Mouse (Mus musculus) heart, adult 11 months (tissue): Measurements from ENCODE around the gene Kctd13.

Source experiments
- DNase-seq: peaks from one replicate; pipeline ENCODE4 v3.0.0; 2022

Gene Kctd13

GRCm38 (mm10) chr7:126946530-126946929 lies 17.9 kb downstream of the Kctd13 start:
- peak; percentile 92 for DNase-seq

- no peak for DNase-seq
Observed at GRCm38 (mm10) chr7:126948626-126949025, 19.9 kb downstream of the Kctd13 start.

- DNase-seq = no peak
Observed at GRCm38 (mm10) chr7:126949403-126949792, 20.7 kb downstream of the Kctd13 start, which contains the start of gene Asphd1. TSS of gene Asphd1 (minus strand) at chr7:126949582.

GRCm38 (mm10) chr7:126949793-126950646 lies 21.3 kb downstream of the Kctd13 start, which contains the start of gene Sez6l2:
TSS of gene Sez6l2 (plus strand) at chr7:126950563.
- DNase-seq = peak; percentile 98

- no peak for DNase-seq
Observed at GRCm38 (mm10) chr7:126950647-126951615, 22.3 kb downstream of the Kctd13 start.

GRCm38 (mm10) chr7:126951741-126952140 lies 23.1 kb downstream of the Kctd13 start:
- no peak for DNase-seq

- no peak for DNase-seq
Observed at GRCm38 (mm10) chr7:126952646-126953045, 24.0 kb downstream of the Kctd13 start.

- no peak for DNase-seq
Observed at GRCm38 (mm10) chr7:126955125-126955524, 26.4 kb downstream of the Kctd13 start.

- no peak for DNase-seq
Observed at GRCm38 (mm10) chr7:126959780-126960179, 31.1 kb downstream of the Kctd13 start.

- DNase-seq = no peak
Observed at GRCm38 (mm10) chr7:126961095-126961494, 32.4 kb downstream of the Kctd13 start.

GRCm38 (mm10) chr7:126961965-126962364 lies 33.3 kb downstream of the Kctd13 start:
- DNase-seq = no peak

GRCm38 (mm10) chr7:126963548-126964286 lies 35.0 kb downstream of the Kctd13 start:
- DNase-seq = no peak

- no peak for DNase-seq
Observed at GRCm38 (mm10) chr7:126965568-126965967, 36.9 kb downstream of the Kctd13 start.

- DNase-seq = no peak
Observed at GRCm38 (mm10) chr7:126967361-126967760, 38.7 kb downstream of the Kctd13 start.

GRCm38 (mm10) chr7:126975493-126975892 lies 46.8 kb downstream of the Kctd13 start:
- peak; percentile 97 for DNase-seq

GRCm38 (mm10) chr7:126975893-126975949 lies 47.0 kb downstream of the Kctd13 start, which contains the start of gene Cdipt:
TSS of gene Cdipt (plus strand) at chr7:126975914.
- DNase-seq = no peak

- DNase-seq = peak; percentile 99
Observed at GRCm38 (mm10) chr7:126975950-126976866, 47.5 kb downstream of the Kctd13 start, which contains the start of gene Cdiptos. TSS of gene Cdiptos (minus strand) at chr7:126976098.

GRCm38 (mm10) chr7:126976878-126977459 lies 48.3 kb downstream of the Kctd13 start:
- DNase-seq = no peak

- no peak for DNase-seq
Observed at GRCm38 (mm10) chr7:126978841-126979240, 50.2 kb downstream of the Kctd13 start.

GRCm38 (mm10) chr7:126981601-126982000 lies 52.9 kb downstream of the Kctd13 start:
- no peak for DNase-seq

- DNase-seq = no peak
Observed at GRCm38 (mm10) chr7:126982054-126982453, 53.4 kb downstream of the Kctd13 start.

GRCm38 (mm10) chr7:126983113-126983512 lies 54.4 kb downstream of the Kctd13 start:
- DNase-seq = no peak
